Mouse (Mus musculus) c-Kit-positive CD71-positive TER-119-negative erythroid progenitor cells, embryonic 14.5 days (primary cell): ENCODE results near the gene Gm6370.
"Not testable (repeated sequence)": the region's sequence is repeated elsewhere in the genome, so short reads cannot be mapped to it uniquely, and the experiment has no call there.

Source experiments
- DNase-seq: peaks from one replicate; pipeline ENCODE4 v3.0.0-alpha.2; 2013; ENCODE audit warnings: low read depth

Gene Gm6370

GRCm38 (mm10) chr5:146491063-146491462 lies at the start of gene Gm6370:
TSS of gene Gm6370 (plus strand) at chr5:146491363.
- not testable (repeated sequence) for DNase-seq

GRCm38 (mm10) chr5:146442767-146443166 lies 48.4 kb upstream of the Gm6370 start:
- no peak for DNase-seq

GRCm38 (mm10) chr5:146446633-146447032 lies 44.5 kb upstream of the Gm6370 start:
- DNase-seq, result no peak

GRCm38 (mm10) chr5:146451592-146452254 lies 39.4 kb upstream of the Gm6370 start:
- no peak for DNase-seq

GRCm38 (mm10) chr5:146453556-146453955 lies 37.6 kb upstream of the Gm6370 start:
- no peak for DNase-seq

- DNase-seq, result no peak
These were observed 29.6 kb upstream of the Gm6370 start for GRCm38 (mm10) chr5:146461612-146462011.

GRCm38 (mm10) chr5:146466663-146467062 lies 24.5 kb upstream of the Gm6370 start:
- DNase-seq, result no peak

- no peak for DNase-seq
These were observed 22.9 kb upstream of the Gm6370 start for GRCm38 (mm10) chr5:146468311-146468710.

- no peak for DNase-seq
These were observed 20.3 kb upstream of the Gm6370 start for GRCm38 (mm10) chr5:146470821-146471220.

- DNase-seq, result no peak
These were observed 19.9 kb upstream of the Gm6370 start for GRCm38 (mm10) chr5:146471311-146471710.

- no peak for DNase-seq
These were observed 19.3 kb upstream of the Gm6370 start for GRCm38 (mm10) chr5:146471821-146472220.

GRCm38 (mm10) chr5:146479564-146479963 lies 11.6 kb upstream of the Gm6370 start:
- DNase-seq, result peak; percentile 24

- DNase-seq, result not testable (repeated sequence)
These were observed 9.5 kb upstream of the Gm6370 start, which contains the start of gene Gm6408 for GRCm38 (mm10) chr5:146481665-146482064. TSS of gene Gm6408 (plus strand) at chr5:146481965.

GRCm38 (mm10) chr5:146488959-146489358 lies 2.2 kb upstream of the Gm6370 start:
- not testable (repeated sequence) for DNase-seq

- not testable (repeated sequence) for DNase-seq
These were observed 10.9 kb downstream of the Gm6370 start, which contains the start of gene 4930449I24Rik for GRCm38 (mm10) chr5:146502099-146502498. TSS of gene 4930449I24Rik (plus strand) at chr5:146502399.

- DNase-seq, result not testable (repeated sequence)
These were observed 22.7 kb downstream of the Gm6370 start, which contains the start of gene Gm3402 for GRCm38 (mm10) chr5:146513823-146514222. TSS of gene Gm3402 (plus strand) at chr5:146514123.

GRCm38 (mm10) chr5:146525501-146525900 lies 34.3 kb downstream of the Gm6370 start, which contains the start of gene Gm3404:
TSS of gene Gm3404 (plus strand) at chr5:146525801.
- DNase-seq, result not testable (repeated sequence)

GRCm38 (mm10) chr5:146537347-146537746 lies 46.2 kb downstream of the Gm6370 start, which contains the start of gene Gm3409:
TSS of gene Gm3409 (plus strand) at chr5:146537647.
- DNase-seq, result not testable (repeated sequence)
